In genomic region chr4:58913336-58914026, GRCm38 (mm10) we compare ENCODE assay signal across 8 mouse cellular contexts. TPM values are rescaled to one million over a fixed set of nuclear protein-coding genes. Genes with fewer than 3 reads are reported as not detected.
A peak's percentile ranks its signal among the peaks of the same experiment; 100 is the strongest.
DNase-seq lines count a peak whose midpoint lies in the region; ATAC-seq and TF ChIP-seq lines count a peak whose summit lies in the region.

No protein-coding gene starts in this region.

- no peaks in the 10 kb centered on the region for H3K9me3 ChIP-seq in MEL (replicated peaks; ENCODE audit: insufficient read depth, low read length)
- H3K9me3 ChIP-seq in hindbrain, embryonic 16.5 days (ENCODE audit: control insufficient read depth, low read length) = no peaks in the 10 kb centered on the region

- no peak for TF ChIP-seq EP300 in MEL (IDR thresholded peaks at IDR 0.05; ENCODE audit: low read depth in 1 of 2, low read length in 2 of 2)

- H3K9ac ChIP-seq in MEL (ENCODE audit: control insufficient read depth, low read depth, low read length, poor library complexity, severe bottlenecking) = peak overlapping the region; percentile 89
- H3K9ac ChIP-seq in hindbrain, embryonic 16.5 days (ENCODE audit: low read depth, low read length) = no peak overlapping the region

- H3K79me2 ChIP-seq in MEL (ENCODE audit: control insufficient read depth, insufficient read depth, low read length, poor library complexity) = peaks cover 42% of the 10 kb centered on the region

- H3K27ac ChIP-seq in MEL (ENCODE audit: control insufficient read depth, low read depth, low read length) = peak overlapping the region; percentile 93
- no peak overlapping the region for H3K27ac ChIP-seq in hindbrain, embryonic 16.5 days (ENCODE audit: low read depth, low read length)

- peak overlapping the region; percentile 73 for H3K4me2 ChIP-seq in hindbrain, embryonic 16.5 days (ENCODE audit: low read length)

- no peak for ATAC-seq in hindbrain, embryonic 16.5 days
- peak; percentile 58 for ATAC-seq in megakaryocyte, adult 5-6 weeks (ENCODE audit: poor library complexity, severe bottlenecking)

- no peak for TF ChIP-seq CTCF in MEL (IDR thresholded peaks at IDR 0.05 in 2 of 3, conservative IDR thresholded peaks at IDR 0.05 in 1 of 3; ENCODE audit: control insufficient read depth in 1 of 3, insufficient read depth in 1 of 3, low read depth in 2 of 3, low read length in 3 of 3, poor library complexity in 1 of 3, severe bottlenecking in 1 of 3)

- no peak for TF ChIP-seq RAD21 in MEL (IDR thresholded peaks at IDR 0.05; ENCODE audit: low read depth, low read length)

- H3K36me3 ChIP-seq in MEL (ENCODE audit: control insufficient read depth in 1 of 2, insufficient read depth in 2 of 2, low read length in 2 of 2) = peaks cover 0 to 36% of the 10 kb centered on the region in 2 experiments; a peak in 2 of 4 replicates
- no peaks in the 10 kb centered on the region for H3K36me3 ChIP-seq in hindbrain, embryonic 16.5 days (ENCODE audit: control insufficient read depth, insufficient read depth, low read length)

- peak; percentile 39 to 86; a peak in 2 of 4 replicates for TF ChIP-seq POLR2A in MEL (IDR thresholded peaks at IDR 0.05; ENCODE audit: control insufficient read depth in 1 of 2, insufficient read depth in 1 of 2, low read depth in 1 of 2, low read length in 2 of 2, poor library complexity in 1 of 2)

- DNase-seq in adrenal gland, postnatal 14 days = peak; percentile 22
- no peak for DNase-seq in adrenal gland, postnatal 4 days (ENCODE audit: low spot score in 2 of 2)
- DNase-seq in MEL (ENCODE audit: low read depth, low spot score) = peak; percentile 89
- DNase-seq in right cerebral cortex, postnatal 36 days (ENCODE audit: low spot score in 2 of 2) = no peak
- DNase-seq in left cerebral cortex, postnatal 10 days (ENCODE audit: extremely low spot score in 1 of 2, low spot score in 2 of 2) = no peak
- no peak for DNase-seq in cerebellum, postnatal 14 days

- peak overlapping the region; percentile 74 to 91 for H3K4me3 ChIP-seq in MEL (ENCODE audit: control insufficient read depth in 1 of 2, insufficient read depth in 1 of 2, low read depth in 2 of 2, low read length in 2 of 2)
- H3K4me3 ChIP-seq in hindbrain, embryonic 16.5 days (ENCODE audit: low read length) = peak overlapping the region; percentile 98

- H3K4me1 ChIP-seq in MEL (ENCODE audit: control insufficient read depth in 1 of 2, insufficient read depth in 2 of 2, low read length in 2 of 2) = peaks cover 11 to 27% of the 10 kb centered on the region in 2 experiments
- H3K4me1 ChIP-seq in hindbrain, embryonic 16.5 days (ENCODE audit: control insufficient read depth, insufficient read depth, low read depth, low read length) = peaks cover 14% of the 10 kb centered on the region

- H3K27me3 ChIP-seq in MEL (ENCODE audit: control insufficient read depth in 1 of 2, insufficient read depth in 2 of 2, low read length in 2 of 2) = no peaks in the 10 kb centered on the region
- H3K27me3 ChIP-seq in hindbrain, embryonic 16.5 days (replicated peaks; ENCODE audit: control insufficient read depth, insufficient read depth, low read length) = no peaks in the 10 kb centered on the region

- intact Hi-C loops in left cerebral cortex, postnatal 10 days (cut with DNase I) = no loop called here

- WGBS in hindbrain, embryonic 16.5 days = 53% methylated on average over 3 of the region's 3 CpGs

TF ChIP-seq in MEL, 35 proteins besides CTCF, POLR2A, EP300 and RAD21:
- peak; percentile 57 for TF ChIP-seq SIN3A (IDR thresholded peaks at IDR 0.05; ENCODE audit: low read length)
- TF ChIP-seq MAFK (IDR thresholded peaks at IDR 0.05; ENCODE audit: borderline replicate concordance, low read depth, low read length) = no peak
- peak; percentile 46; the same call in 1 of the 2 replicates for TF ChIP-seq ETS1 (IDR thresholded peaks at IDR 0.05; ENCODE audit: low read depth, low read length)
- TF ChIP-seq MXI1 (IDR thresholded peaks at IDR 0.05; ENCODE audit: low read depth, low read length) = peak; percentile 66
- TF ChIP-seq MYC (IDR thresholded peaks at IDR 0.05; ENCODE audit: low read depth, low read length) = peak; percentile 86
- peak; percentile 64 for TF ChIP-seq HCFC1 (IDR thresholded peaks at IDR 0.05; ENCODE audit: low read depth, low read length)
- peak; percentile 43; the same call in 1 of the 2 replicates for TF ChIP-seq USF1 (IDR thresholded peaks at IDR 0.05; ENCODE audit: low read depth, low read length)
- TF ChIP-seq E2F4 (IDR thresholded peaks at IDR 0.05; ENCODE audit: borderline replicate concordance, low read depth, low read length) = no peak; the same call in 1 of the 2 replicates
- peak; percentile 23; the same call in 1 of the 2 replicates for TF ChIP-seq MYB (IDR thresholded peaks at IDR 0.05; ENCODE audit: low read depth, low read length)
- TF ChIP-seq ELF1 (IDR thresholded peaks at IDR 0.05; ENCODE audit: low read depth, low read length) = 0 out of 2 replicates have a peak, but pooled peaks have one; percentile 54
- 0 out of 2 replicates have a peak, but pooled peaks have one; percentile 77 for TF ChIP-seq POLR2AphosphoS5 (IDR thresholded peaks at IDR 0.05; ENCODE audit: borderline replicate concordance, low read depth, low read length)
- TF ChIP-seq MEF2A (IDR thresholded peaks at IDR 0.05; ENCODE audit: extremely low read depth, insufficient replicate concordance, low read depth, low read length, poor library complexity, severe bottlenecking) = no peak
- no peak for TF ChIP-seq CHD2 (IDR thresholded peaks at IDR 0.05; ENCODE audit: low read length)
- TF ChIP-seq GATA1 (IDR thresholded peaks at IDR 0.05; ENCODE audit: low read depth, low read length) = peak; percentile 16
- TF ChIP-seq MAZ (IDR thresholded peaks at IDR 0.05; ENCODE audit: low read depth, low read length) = 0 out of 2 replicates have a peak, but pooled peaks have one; percentile 18
- TF ChIP-seq MAX (IDR thresholded peaks at IDR 0.05; ENCODE audit: low read length) = peak; percentile 85
- no peak for TF ChIP-seq ZKSCAN1 (IDR thresholded peaks at IDR 0.05; ENCODE audit: low read depth, low read length)
- peak; percentile 56 for TF ChIP-seq TCF12 (IDR thresholded peaks at IDR 0.05; ENCODE audit: low read depth, low read length)
- no peak for TF ChIP-seq TAL1 (IDR thresholded peaks at IDR 0.05; ENCODE audit: low read length)
- TF ChIP-seq POLR2AphosphoS2 (IDR thresholded peaks at IDR 0.05; ENCODE audit: low read length) = peak; percentile 37; the same call in 1 of the 2 replicates
- peak; percentile 50; the same call in 1 of the 2 replicates for TF ChIP-seq ZMIZ1 (IDR thresholded peaks at IDR 0.05; ENCODE audit: low read depth, low read length)
- TF ChIP-seq NELFE (IDR thresholded peaks at IDR 0.05; ENCODE audit: low read depth, low read length) = peak; percentile 77
- peak; percentile 81 for TF ChIP-seq TBP (IDR thresholded peaks at IDR 0.05; ENCODE audit: low read depth, low read length)

RNA-seq across cellular contexts. Expression of gene Ecpas, which starts 0.9 kb away (rescaled TPM):
- 149 and 159 TPM in 2 replicates for total RNA-seq in adrenal gland, postnatal 14 days (2021)
- total RNA-seq in adrenal gland, postnatal 4 days (2021) = 100 to 1,000 TPM; 144 to 150 TPM
- total RNA-seq in MEL (2012; rRNA removed) = 37.8 and 52.1 TPM in 2 replicates
- polyA plus RNA-seq in MEL (2012; ENCODE audit: insufficient read depth in 1 of 2, insufficient read length in 2 of 2, low read depth in 1 of 2, low replicate concordance in 2 of 2, missing spikeins in 1 of 2) = 100 to 1,000 TPM in 1 of 2 experiments, 10 to 100 TPM in 1; 57.6 to 161 TPM
- polyA plus RNA-seq in hindbrain, embryonic 16.5 days (2015; fragmentation: Nextera tagmentation; extraction: Ambion mirVana) = 29.0 and 31.1 TPM in 2 replicates
- total RNA-seq in megakaryocyte, adult 5-6 weeks (2015) = 48.3 and 76.1 TPM in 2 replicates
- total RNA-seq in megakaryocyte, adult 5-6 weeks (2017) = 42.4 and 43.3 TPM in 2 replicates
- total RNA-seq in left cerebral cortex, postnatal 10 days (2021) = 100 to 1,000 TPM; 143 to 166 TPM

RNA-seq across cellular contexts. Expression of gene Zkscan16, which starts 29.9 kb away (rescaled TPM):
- total RNA-seq in adrenal gland, postnatal 14 days (2021) = 2.3 and 2.5 TPM in 2 replicates
- total RNA-seq in adrenal gland, postnatal 4 days (2021) = 1 to 10 TPM; 3.1 to 4.3 TPM
- total RNA-seq in MEL (2012; rRNA removed) = not detected in 2 replicates
- not detected for polyA plus RNA-seq in MEL (2012; ENCODE audit: insufficient read depth in 1 of 2, insufficient read length in 2 of 2, low read depth in 1 of 2, low replicate concordance in 2 of 2, missing spikeins in 1 of 2)
- 2.0 and 2.7 TPM in 2 replicates for polyA plus RNA-seq in hindbrain, embryonic 16.5 days (2015; fragmentation: Nextera tagmentation; extraction: Ambion mirVana)
- not detected in 2 replicates for total RNA-seq in megakaryocyte, adult 5-6 weeks (2015)
- not detected in 2 replicates for total RNA-seq in megakaryocyte, adult 5-6 weeks (2017)
- total RNA-seq in left cerebral cortex, postnatal 10 days (2021) = 10 to 100 TPM; 20.7 to 25.5 TPM

Comparison
In these comparisons a context has a peak if more than half of its experiments do, and no peak if none do; other contexts are left out.
1. DNase-seq: peak in adrenal gland, postnatal 14 days (single experiment) and MEL (single experiment); none in adrenal gland, postnatal 4 days (0 of 2), right cerebral cortex, postnatal 36 days (0 of 2), left cerebral cortex, postnatal 10 days (0 of 2) and cerebellum, postnatal 14 days (0 of 2).